Mouse (Mus musculus): Measurements from ENCODE around the gene Plekhd1.

GRCm38 (mm10) chr12:80758559-80759386 lies 66.4 kb downstream of the Plekhd1 start:
- TF ChIP-seq CTCF (IDR thresholded peaks at IDR 0.05) (no peak), EP300 (IDR thresholded peaks at IDR 0.05) (no peak)
